Mouse (Mus musculus): ENCODE measurements around the gene A930033H14Rik.

DNA sequence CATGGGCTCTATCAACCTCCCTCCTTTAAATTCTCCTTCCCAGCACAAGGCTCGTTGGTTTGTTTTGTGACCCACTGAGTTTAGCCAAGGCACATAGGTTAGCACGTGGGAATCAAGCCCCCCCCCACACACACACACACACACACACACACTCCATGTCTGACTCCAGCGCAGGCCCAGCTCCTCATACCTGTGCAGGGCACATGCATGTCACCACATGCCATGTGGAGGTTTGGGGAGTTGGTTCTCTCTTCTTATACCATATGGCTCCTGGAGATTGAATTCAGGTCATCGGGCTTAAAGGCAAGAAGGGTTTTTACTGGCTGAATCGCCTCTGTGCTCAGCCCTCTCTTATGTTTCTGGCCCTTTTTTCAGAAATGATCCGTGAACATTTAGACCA lies 38.4 kb upstream of the A930033H14Rik start:
- TF ChIP-seq POLR2A (IDR thresholded peaks at IDR 0.05; ENCODE audit: extremely low read depth, insufficient read depth, low read length) = no peak
- no peak for TF ChIP-seq CTCF (IDR thresholded peaks at IDR 0.05; ENCODE audit: extremely low read depth, insufficient read depth, low read length)

Data from cortical plate, adult 2 months (tissue).